Mouse (Mus musculus) heart, embryonic 16.5 days (tissue): ENCODE measurements around the gene Ost4. TPM values are rescaled to one million over a fixed set of nuclear protein-coding genes. Genes with fewer than 3 reads are reported as not detected.

Experiments
- ATAC-seq: fragments of 200-750 bp; cut with Nextera tagmentation; replicated peaks from 2 replicates; pipeline ENCODE4 v1.8.0; 2017; ENCODE audit warnings: moderate number of reproducible peaks; ENCODE audit not compliant: insufficient read depth, low FRiP score; ENCODE audit errors: extremely low read depth
- H3K27ac ChIP-seq: fragments of 300-500 bp; sonication (generic); 2 replicates; pipeline ENCODE4 v1.5.1; 2014; ENCODE audit warnings: mild to moderate bottlenecking, low read length, control low read depth, moderate library complexity
- H3K27me3 ChIP-seq: fragments of 300-500 bp; sonication (generic); 2 replicates; pipeline ENCODE4 v1.6.1; 2014; ENCODE audit warnings: low read length, mixed read lengths; ENCODE audit not compliant: control insufficient read depth, insufficient read depth
- H3K36me3 ChIP-seq: fragments of 300-500 bp; sonication (generic); 2 replicates; pipeline ENCODE4 v1.6.1; 2014; ENCODE audit not compliant: control insufficient read depth, insufficient read depth
- H3K4me1 ChIP-seq: fragments of 300-500 bp; sonication (generic); 2 replicates; pipeline ENCODE4 v1.6.1; 2014; ENCODE audit warnings: low read length, mixed read lengths; ENCODE audit not compliant: control insufficient read depth, insufficient read depth
- H3K4me2 ChIP-seq: fragments of 300-500 bp; sonication (generic); 2 replicates; pipeline ENCODE4 v1.6.1; 2014; ENCODE audit warnings: low read depth, mild to moderate bottlenecking, control low read depth, low read length
- H3K4me3 ChIP-seq: fragments of 300-500 bp; sonication (generic); 2 replicates; pipeline ENCODE4 v1.5.1; 2014; ENCODE audit warnings: mild to moderate bottlenecking, control low read depth, low read length
- H3K9ac ChIP-seq: fragments of 300-500 bp; sonication (generic); 2 replicates; pipeline ENCODE4 v1.6.1; 2014; ENCODE audit warnings: low read length, control low read depth
- H3K9me3 ChIP-seq: fragments of 300-500 bp; sonication (generic); replicated peaks from 2 replicates; pipeline ENCODE4 v1.6.1; 2016; ENCODE audit warnings: low read length; ENCODE audit not compliant: control insufficient read depth
- WGBS: fragments of 180-500 bp; shearing (Covaris S2); extraction: QIAGEN DNeasy Blood & Tissue Kit; methylation state at CpG from one replicate; pipeline ENCODE4 v1.1.7; 2014; 5-methylcytosine and 5-hydroxymethylcytosine counted together
- polyA plus RNA-seq: library from polyadenylated mRNA; unstranded; fragments of >200 nt; fragmentation: Nextera tagmentation; extraction: Ambion mirVana; gene quantifications from 2 replicates; pipeline ENCODE4 v1.2.1, GENCODE M21; 2015

Gene Ost4
- polyA plus RNA-seq, 1 experiment from 2014 or later = 349 TPM

DNA sequence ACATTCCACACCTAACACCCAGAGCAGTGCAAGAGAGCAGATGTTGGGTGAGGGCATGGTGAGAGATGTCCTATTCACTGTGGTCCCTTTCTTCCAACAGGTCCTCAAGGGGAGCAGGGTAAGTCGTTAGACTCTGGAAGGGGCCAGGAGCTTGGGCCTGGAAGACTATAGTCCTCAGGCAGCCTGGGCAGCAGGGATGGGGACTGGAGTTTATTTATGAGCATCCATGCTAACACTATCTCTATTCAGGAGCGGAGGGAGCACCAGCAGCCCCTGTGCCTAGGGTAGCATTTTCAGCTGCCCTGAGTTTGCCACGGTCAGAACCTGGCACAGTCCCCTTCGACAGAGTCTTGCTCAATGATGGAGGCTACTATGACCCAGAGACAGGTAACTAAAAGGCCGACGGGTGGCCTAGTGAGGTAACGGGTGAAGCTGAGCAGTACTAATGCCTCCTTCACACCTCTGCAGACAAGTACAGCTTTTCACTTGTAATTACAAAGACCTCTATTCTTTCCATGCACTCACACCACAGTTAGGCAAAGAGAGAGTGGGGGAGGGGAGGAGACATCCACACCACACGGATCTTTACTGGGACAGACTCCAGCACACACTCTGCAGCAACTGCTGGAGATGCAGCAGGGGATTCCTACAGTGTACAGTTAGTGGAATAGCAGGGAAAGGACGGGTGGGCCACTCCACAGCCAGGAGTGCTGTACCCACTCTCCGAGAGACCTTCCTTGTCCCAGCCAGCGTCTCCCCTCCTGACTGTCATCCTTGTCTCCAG lies 12.4 kb upstream of the Ost4 start:
- ATAC-seq = no peak
- H3K4me2 ChIP-seq = peak overlapping the region; percentile 73; the same call in 1 of the 2 replicates
- no peak overlapping the region for H3K27ac ChIP-seq
- H3K4me1 ChIP-seq = peaks cover 32% of the 10 kb centered on the region
- H3K9ac ChIP-seq = no peak overlapping the region
- H3K9me3 ChIP-seq = no peaks in the 10 kb centered on the region
- H3K27me3 ChIP-seq = no peaks in the 10 kb centered on the region
- no peak overlapping the region for H3K4me3 ChIP-seq
- H3K36me3 ChIP-seq = peaks cover 5% of the 10 kb centered on the region
- 74% methylated on average over 11 of the region's 11 CpGs for WGBS

DNA sequence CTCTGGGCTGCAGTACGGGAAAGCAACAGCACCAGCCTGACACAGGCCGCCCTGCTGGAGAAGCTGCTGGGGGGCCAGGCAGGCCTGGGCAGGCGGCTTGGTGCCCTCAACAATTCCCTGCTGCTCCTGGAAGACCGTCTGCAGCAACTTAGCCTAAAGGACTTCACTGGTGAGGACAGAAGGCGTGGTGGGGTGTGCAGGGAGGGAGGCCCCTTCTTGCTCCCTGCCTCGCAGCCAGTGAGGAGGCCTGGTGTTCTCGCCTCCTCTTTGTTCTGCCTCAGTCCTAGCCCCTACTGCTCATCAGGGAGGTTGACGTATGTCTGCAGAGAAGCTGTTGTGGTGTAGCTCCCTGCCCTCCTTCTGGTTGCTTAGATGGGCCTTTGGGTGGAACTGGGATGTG lies 11.1 kb upstream of the Ost4 start:
- 0 out of 2 replicates have a peak overlapping the region, but pooled peaks have one; percentile 38 for H3K9ac ChIP-seq
- H3K9me3 ChIP-seq = no peaks in the 10 kb centered on the region
- peaks cover 5% of the 10 kb centered on the region for H3K36me3 ChIP-seq
- H3K4me1 ChIP-seq = peaks cover 32% of the 10 kb centered on the region
- H3K4me2 ChIP-seq = no peak overlapping the region
- H3K4me3 ChIP-seq = no peak overlapping the region
- H3K27ac ChIP-seq = no peak overlapping the region
- H3K27me3 ChIP-seq = no peaks in the 10 kb centered on the region
- ATAC-seq = no peak
- WGBS = 81% methylated on average over 8 of the region's 8 CpGs

DNA sequence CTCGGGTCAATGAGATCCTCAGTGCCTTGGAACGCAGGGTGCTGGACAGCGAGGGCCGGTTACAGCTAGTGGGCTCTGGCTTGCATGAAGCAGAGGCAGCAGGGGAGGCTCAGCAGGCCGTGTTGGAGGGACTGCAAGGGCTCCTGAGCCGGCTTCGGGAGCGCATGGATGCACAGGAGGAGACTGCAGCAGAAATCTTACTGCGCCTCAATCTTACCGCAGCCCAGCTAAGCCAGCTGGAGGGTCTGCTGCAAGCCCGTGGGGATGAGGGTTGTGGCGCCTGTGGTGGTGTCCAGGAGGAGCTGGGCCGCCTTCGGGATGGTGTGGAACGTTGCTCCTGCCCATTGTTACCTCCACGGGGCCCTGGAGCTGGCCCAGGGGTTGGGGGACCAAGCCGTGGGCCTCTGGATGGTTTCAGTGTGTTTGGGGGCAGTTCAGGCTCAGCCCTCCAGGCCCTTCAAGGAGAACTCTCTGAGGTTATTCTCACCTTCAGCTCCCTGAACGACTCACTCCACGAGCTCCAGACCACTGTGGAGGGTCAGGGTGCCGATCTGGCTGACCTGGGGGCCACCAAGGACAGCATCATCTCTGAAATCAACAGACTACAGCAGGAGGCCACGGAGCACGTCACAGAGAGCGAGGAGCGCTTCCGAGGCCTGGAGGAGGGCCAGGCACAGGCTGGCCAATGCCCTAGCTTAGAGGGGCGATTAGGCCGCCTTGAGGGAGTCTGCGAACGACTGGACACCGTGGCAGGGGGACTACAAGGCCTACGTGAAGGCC lies 10.5 kb upstream of the Ost4 start:
- Histone ChIP-seq H3K4me3 (no peak overlapping the region), H3K9me3 (no peaks in the 10 kb centered on the region), H3K4me1 (peaks cover 35% of the 10 kb centered on the region), H3K36me3 (peaks cover 5% of the 10 kb centered on the region), H3K4me2 (no peak overlapping the region), H3K9ac (0 out of 2 replicates have a peak overlapping the region, but pooled peaks have one; percentile 38), H3K27ac (no peak overlapping the region), H3K27me3 (no peaks in the 10 kb centered on the region)
- 86% methylated on average over 31 of the region's 31 CpGs for WGBS
- no peak for ATAC-seq

DNA sequence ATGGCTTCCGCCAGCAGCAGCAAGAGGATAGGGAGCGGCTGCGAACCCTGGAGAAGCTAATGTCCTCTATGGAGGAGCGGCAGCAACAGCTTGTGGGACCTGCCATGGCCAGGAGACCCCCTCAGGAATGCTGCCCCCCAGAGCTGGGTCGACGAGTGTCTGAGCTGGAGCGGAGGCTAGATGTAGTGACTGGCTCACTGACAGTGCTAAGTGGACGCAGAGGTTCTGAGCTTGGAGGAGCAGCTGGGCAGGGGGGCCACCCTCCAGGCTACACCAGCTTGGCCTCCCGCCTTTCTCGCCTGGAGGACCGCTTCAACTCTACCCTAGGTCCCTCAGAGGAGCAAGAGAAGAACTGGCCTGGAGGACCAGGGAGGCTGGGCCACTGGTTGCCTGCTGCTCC lies 9.8 kb upstream of the Ost4 start:
- Histone ChIP-seq H3K9me3 (no peaks in the 10 kb centered on the region), H3K4me2 (no peak overlapping the region), H3K27ac (no peak overlapping the region), H3K4me3 (no peak overlapping the region), H3K36me3 (peaks cover 5% of the 10 kb centered on the region), H3K4me1 (peaks cover 37% of the 10 kb centered on the region), H3K27me3 (no peaks in the 10 kb centered on the region), H3K9ac (0 out of 2 replicates have a peak overlapping the region, but pooled peaks have one; percentile 9)
- WGBS = 83% methylated on average over 11 of the region's 11 CpGs
- ATAC-seq = no peak

DNA sequence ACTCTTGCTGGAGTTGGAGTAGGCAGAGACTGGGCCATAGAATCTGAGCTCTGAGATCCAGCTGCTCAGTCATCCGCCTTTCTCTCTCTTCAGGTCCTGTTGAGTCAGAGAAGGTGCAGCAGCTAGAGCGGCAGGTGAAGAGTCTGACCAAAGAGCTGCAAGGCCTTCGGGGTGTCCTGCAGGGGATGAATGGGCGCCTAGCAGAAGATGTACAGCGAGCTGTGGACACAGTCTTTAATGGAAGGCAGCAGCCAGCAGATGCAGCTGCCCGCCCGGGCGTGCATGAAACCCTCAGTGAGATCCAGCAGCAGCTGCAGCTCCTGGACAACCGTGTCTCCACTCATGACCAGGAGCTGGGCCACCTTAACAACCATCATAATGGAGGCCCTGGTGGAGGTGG lies 9.3 kb upstream of the Ost4 start:
- Histone ChIP-seq H3K9ac (0 out of 2 replicates have a peak overlapping the region, but pooled peaks have one; percentile 9), H3K9me3 (no peaks in the 10 kb centered on the region), H3K4me2 (no peak overlapping the region), H3K36me3 (peaks cover 5% of the 10 kb centered on the region), H3K27ac (peak overlapping the region; percentile 88), H3K4me3 (no peak overlapping the region), H3K27me3 (no peaks in the 10 kb centered on the region), H3K4me1 (peaks cover 36% of the 10 kb centered on the region)
- 90% methylated on average over 9 of the region's 9 CpGs for WGBS
- no peak for ATAC-seq

DNA sequence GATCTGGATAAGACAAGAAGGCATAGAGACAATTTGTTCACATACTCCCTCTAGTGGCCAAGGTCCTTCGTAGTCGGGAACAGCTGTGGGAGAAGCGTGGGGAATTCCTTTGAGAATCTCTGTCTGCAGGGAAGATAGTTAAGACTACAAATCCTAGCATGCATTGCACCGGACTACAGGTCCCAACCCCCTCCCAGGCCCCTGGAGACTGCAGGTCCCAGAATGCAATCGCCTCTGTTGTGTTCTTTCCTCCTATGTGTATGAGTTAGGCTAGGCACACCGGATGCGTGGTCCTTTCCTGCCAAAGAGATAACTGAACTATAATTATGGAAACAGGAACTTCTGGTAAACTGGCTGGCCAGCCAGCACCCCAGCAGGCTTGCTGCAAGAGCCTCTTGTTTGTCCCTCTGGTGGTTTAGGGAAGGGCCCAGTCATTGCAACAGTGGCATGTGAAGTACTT lies 8.4 kb upstream of the Ost4 start:
- WGBS = 1% methylated on average over 7 of the region's 7 CpGs
- Histone ChIP-seq H3K9ac (peak overlapping the region; percentile 78; the same call in 1 of the 2 replicates), H3K36me3 (peaks cover 5% of the 10 kb centered on the region), H3K4me3 (peak overlapping the region; percentile 59), H3K27ac (peak overlapping the region; percentile 96), H3K4me2 (peak overlapping the region; percentile 73), H3K27me3 (no peaks in the 10 kb centered on the region), H3K4me1 (peaks cover 36% of the 10 kb centered on the region), H3K9me3 (no peaks in the 10 kb centered on the region)
- ATAC-seq = peak; percentile 83

DNA sequence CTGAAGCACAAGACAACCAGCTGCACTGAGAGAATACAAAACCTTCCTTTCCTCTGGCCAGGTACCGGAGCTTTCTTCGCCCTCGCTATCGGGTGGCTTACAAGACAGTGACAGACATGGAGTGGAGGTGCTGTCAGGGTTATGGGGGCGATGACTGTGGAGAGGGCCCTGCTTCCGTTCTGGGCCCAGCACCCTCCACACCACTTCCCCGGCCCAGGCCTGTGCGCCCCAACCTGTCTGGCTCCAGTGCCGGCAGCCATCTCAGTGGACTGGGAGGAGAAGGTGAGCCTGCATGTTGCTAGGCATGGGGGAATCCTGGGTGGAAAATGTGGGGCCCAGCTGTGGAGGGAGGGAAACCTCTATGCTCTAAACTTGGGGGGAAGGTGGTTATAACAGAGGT lies 7.9 kb upstream of the Ost4 start:
- Histone ChIP-seq H3K4me2 (peak overlapping the region; percentile 73), H3K36me3 (peaks cover 5% of the 10 kb centered on the region), H3K27me3 (no peaks in the 10 kb centered on the region), H3K4me3 (peak overlapping the region; percentile 59), H3K9me3 (no peaks in the 10 kb centered on the region), H3K4me1 (peaks cover 35% of the 10 kb centered on the region), H3K9ac (peak overlapping the region; percentile 78), H3K27ac (peak overlapping the region; percentile 96)
- 58% methylated on average over 9 of the region's 9 CpGs for WGBS
- ATAC-seq = no peak

DNA sequence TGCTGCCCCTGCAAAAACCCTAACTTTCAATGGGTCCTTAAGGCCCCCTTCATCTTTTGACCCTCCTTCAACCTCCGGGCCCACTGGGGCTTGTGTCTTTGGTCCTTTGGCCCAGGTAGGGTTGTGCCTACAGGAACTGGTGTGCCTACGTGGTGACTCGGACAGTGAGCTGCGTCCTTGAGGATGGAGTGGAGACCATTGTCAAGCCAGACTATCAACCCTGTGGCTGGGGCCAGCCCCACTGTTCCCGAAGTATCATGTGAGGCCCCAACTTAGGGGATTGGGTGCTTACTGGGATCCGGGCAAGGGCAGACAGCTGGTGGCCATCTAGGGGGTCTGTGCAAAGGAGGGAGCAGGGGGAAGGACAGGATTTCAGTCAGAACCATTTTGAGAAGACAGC lies 7.3 kb upstream of the Ost4 start:
- 47% methylated on average over 6 of the region's 6 CpGs for WGBS
- Histone ChIP-seq H3K4me2 (peak overlapping the region; percentile 73), H3K4me1 (peaks cover 32% of the 10 kb centered on the region), H3K27ac (peak overlapping the region; percentile 96), H3K27me3 (no peaks in the 10 kb centered on the region), H3K4me3 (peak overlapping the region; percentile 59), H3K9me3 (no peaks in the 10 kb centered on the region), H3K9ac (peak overlapping the region; percentile 78), H3K36me3 (peaks cover 5% of the 10 kb centered on the region)
- ATAC-seq = no peak
